Mouse (Mus musculus) T-helper 17 cell (primary cell): ENCODE measurements at regions not wholly inside any gene's neighbourhood (a gene's known extent, or its start where the extent isn't known, plus 50 kb on each side); places are given as distances from the start of the nearest gene placed in this dataset.
"Not testable (repeated sequence)": the region's sequence is repeated elsewhere in the genome, so short reads cannot be mapped to it uniquely, and the experiment has no call there.

Source experiments
- in situ Hi-C, 2 experiments: fragments of 300-600 bp; cut with MboI, MseI; formaldehyde crosslinking; loops; 1 replicate in 1 of 2; 2 replicates in 1 of 2; pipeline ENCODE4 v1.15.1; 2025; ENCODE audit warnings: high pct_unique_total_duplicates in 2 of 2

GRCm38 (mm10) chr3:3302657-3303056, 2447.9 kb upstream of the Gm8797 start:
- in situ Hi-C loops, result loop anchor here in 1 of 2 experiments (5.0 kb wide), 1 partner anchor 40 kb away; no protein-coding TSS in a partner anchor

GRCm38 (mm10) chr3:3308461-3308860, 2442.1 kb upstream of the Gm8797 start:
- in situ Hi-C loops, result loop anchor here (5.0 kb wide), 2 partner anchors 86 to 246 kb away; no protein-coding TSS in a partner anchor

- in situ Hi-C loops, result loop anchor here (5.0 kb wide), 2 partner anchors 87 to 247 kb away; no protein-coding TSS in a partner anchor
Measured at GRCm38 (mm10) chr3:3308996-3309395, 2441.6 kb upstream of the Gm8797 start.

GRCm38 (mm10) chr3:3310811-3311210, 2439.8 kb upstream of the Gm8797 start:
- in situ Hi-C loops, result loop anchor here (5.0 kb wide), 2 partner anchors 179 to 254 kb away; no protein-coding TSS in a partner anchor

GRCm38 (mm10) chr3:3349634-3350033, 2401.0 kb upstream of the Gm8797 start:
- in situ Hi-C loops, result no loop called here

- in situ Hi-C loops, result not testable (repeated sequence)
Measured at GRCm38 (mm10) chr3:3370859-3371258, 2379.7 kb upstream of the Gm8797 start.

GRCm38 (mm10) chr3:3388056-3388770, 2362.4 kb upstream of the Gm8797 start:
- in situ Hi-C loops, result no loop called here
